Mouse (Mus musculus): ENCODE results near the gene Sox10. TPM values are rescaled to one million over a fixed set of nuclear protein-coding genes. Genes with fewer than 3 reads are reported as not detected.
A peak's percentile ranks its signal among the peaks of the same experiment; 100 is the strongest.

Gene Sox10
- total RNA-seq (2014; rRNA removed) (36.2 and 40.3 TPM in 2 replicates), polyA plus RNA-seq (2015; fragmentation: Nextera tagmentation; extraction: Ambion mirVana) (14.2 and 15.2 TPM in 2 replicates)

- H3K27me3 ChIP-seq (ENCODE audit: insufficient read depth, low read length), result peaks cover 28% of the 10 kb centered on the region
- ATAC-seq, result no peak
- H3K4me3 ChIP-seq (ENCODE audit: low read length), result peak within 1 kb of the TSS; percentile 7
- H3K4me2 ChIP-seq (ENCODE audit: low read depth, low read length), result peak within 1 kb of the TSS; percentile 23; the same call in 1 of the 2 replicates
- 57% methylated on average over 5 of the region's 5 CpGs for WGBS
- peak within 1 kb of the TSS; percentile 51; the same call in 1 of the 2 replicates for H3K27ac ChIP-seq
- H3K9me3 ChIP-seq (ENCODE audit: low read length), result no peaks in the 10 kb centered on the region
- no peaks in the 10 kb centered on the region for H3K4me1 ChIP-seq (ENCODE audit: insufficient read depth, low read length)
- H3K9ac ChIP-seq (replicated peaks; ENCODE audit: low read length), result no peak within 1 kb of the TSS
- no peak for DNase-seq (ENCODE audit: low spot score)
- TF ChIP-seq CTCF (IDR thresholded peaks at IDR 0.05; ENCODE audit: low read depth), result no peak
- no peaks in the 10 kb centered on the region for H3K36me3 ChIP-seq (ENCODE audit: insufficient read depth, low read length)
Observed at GRCm38 (mm10) chr15:79165140-79165539, at the start of gene Sox10. Sox10 (minus strand) TSS chr15:79165240.

GRCm38 (mm10) chr15:79213591-79213990, 48.6 kb upstream of the Sox10 start:
- Histone ChIP-seq H3K9ac (replicated peaks; ENCODE audit: low read length) (no peak overlapping the region), H3K4me1 (ENCODE audit: insufficient read depth, low read length) (no peaks in the 10 kb centered on the region), H3K9me3 (ENCODE audit: low read length) (no peaks in the 10 kb centered on the region), H3K4me3 (ENCODE audit: low read length) (no peak overlapping the region), H3K36me3 (ENCODE audit: insufficient read depth, low read length) (no peaks in the 10 kb centered on the region), H3K27me3 (ENCODE audit: insufficient read depth, low read length) (no peaks in the 10 kb centered on the region), H3K27ac (no peak overlapping the region), H3K4me2 (ENCODE audit: low read depth, low read length) (no peak overlapping the region)
- TF ChIP-seq CTCF (IDR thresholded peaks at IDR 0.05; ENCODE audit: low read depth), result no peak
- 60% methylated on average over 6 of the region's 6 CpGs for WGBS
- ATAC-seq, result no peak
- DNase-seq (ENCODE audit: low spot score), result no peak

GRCm38 (mm10) chr15:79212750-79213446, 47.9 kb upstream of the Sox10 start:
- TF ChIP-seq CTCF (IDR thresholded peaks at IDR 0.05; ENCODE audit: low read depth), result no peak
- H3K9me3 ChIP-seq (ENCODE audit: low read length), result no peaks in the 10 kb centered on the region

GRCm38 (mm10) chr15:79210357-79210756, 45.3 kb upstream of the Sox10 start:
- Histone ChIP-seq H3K36me3 (ENCODE audit: insufficient read depth, low read length) (no peaks in the 10 kb centered on the region), H3K4me2 (ENCODE audit: low read depth, low read length) (no peak overlapping the region), H3K4me1 (ENCODE audit: insufficient read depth, low read length) (no peaks in the 10 kb centered on the region), H3K9ac (replicated peaks; ENCODE audit: low read length) (no peak overlapping the region), H3K27me3 (ENCODE audit: insufficient read depth, low read length) (no peaks in the 10 kb centered on the region), H3K9me3 (ENCODE audit: low read length) (no peaks in the 10 kb centered on the region), H3K4me3 (ENCODE audit: low read length) (no peak overlapping the region), H3K27ac (no peak overlapping the region)
- WGBS, result 38% methylated on average over 2 of the region's 2 CpGs
- ATAC-seq (no peak), DNase-seq (ENCODE audit: low spot score) (no peak)
- TF ChIP-seq CTCF (IDR thresholded peaks at IDR 0.05; ENCODE audit: low read depth), result no peak

More at GRCm38 (mm10) chr15:79212750-79213446, 47.9 kb upstream of the Sox10 start:
- H3K27ac ChIP-seq, result no peak overlapping the region
- no peak overlapping the region for H3K4me2 ChIP-seq (ENCODE audit: low read depth, low read length)
- peak; percentile 67; the same call in 1 of the 2 replicates for ATAC-seq
- DNase-seq (ENCODE audit: low spot score), result peak; percentile 21
- no peaks in the 10 kb centered on the region for H3K4me1 ChIP-seq (ENCODE audit: insufficient read depth, low read length)
- no peak overlapping the region for H3K9ac ChIP-seq (replicated peaks; ENCODE audit: low read length)
- no peaks in the 10 kb centered on the region for H3K27me3 ChIP-seq (ENCODE audit: insufficient read depth, low read length)
- no peaks in the 10 kb centered on the region for H3K36me3 ChIP-seq (ENCODE audit: insufficient read depth, low read length)
- 77% methylated on average over 23 of the region's 26 CpGs for WGBS
- no peak overlapping the region for H3K4me3 ChIP-seq (ENCODE audit: low read length)

- H3K9me3 ChIP-seq (ENCODE audit: low read length), result no peaks in the 10 kb centered on the region
- WGBS, result 78% methylated on average over 27 of the region's 27 CpGs
- H3K27me3 ChIP-seq (ENCODE audit: insufficient read depth, low read length), result no peaks in the 10 kb centered on the region
- DNase-seq (ENCODE audit: low spot score) (no peak), ATAC-seq (no peak)
- no peaks in the 10 kb centered on the region for H3K36me3 ChIP-seq (ENCODE audit: insufficient read depth, low read length)
- H3K9ac ChIP-seq (replicated peaks; ENCODE audit: low read length), result no peak overlapping the region
- H3K27ac ChIP-seq, result no peak overlapping the region
- H3K4me3 ChIP-seq (ENCODE audit: low read length), result no peak overlapping the region
- no peak overlapping the region for H3K4me2 ChIP-seq (ENCODE audit: low read depth, low read length)
- no peak for TF ChIP-seq CTCF (IDR thresholded peaks at IDR 0.05; ENCODE audit: low read depth)
- H3K4me1 ChIP-seq (ENCODE audit: insufficient read depth, low read length), result no peaks in the 10 kb centered on the region
Observed at GRCm38 (mm10) chr15:79208758-79209439, 43.9 kb upstream of the Sox10 start.

DNA sequence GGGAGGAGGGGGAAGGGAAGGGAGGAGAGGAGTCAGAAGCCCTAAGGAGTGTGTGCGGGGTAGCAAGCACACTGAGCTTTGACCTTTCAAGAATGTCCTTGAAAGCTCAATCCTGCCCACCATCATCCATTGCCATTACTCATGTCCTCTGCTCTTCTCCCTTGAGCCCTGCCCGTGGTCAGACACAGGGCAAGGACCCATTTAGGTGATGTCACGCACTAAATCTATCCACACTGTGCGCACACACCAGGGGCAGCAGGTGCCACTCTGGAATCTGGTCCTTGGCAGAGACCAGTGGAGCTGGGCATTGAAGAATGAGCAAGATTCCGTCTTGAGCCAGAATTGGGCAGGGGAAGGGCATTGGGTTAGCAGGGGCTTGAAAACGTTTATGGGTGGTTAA, 43.2 kb upstream of the Sox10 start:
- H3K27ac ChIP-seq, result no peak overlapping the region
- ATAC-seq (peak; percentile 46; the same call in 1 of the 2 replicates), DNase-seq (ENCODE audit: low spot score) (no peak)
- no peak overlapping the region for H3K9ac ChIP-seq (replicated peaks; ENCODE audit: low read length)
- no peak overlapping the region for H3K4me3 ChIP-seq (ENCODE audit: low read length)
- H3K27me3 ChIP-seq (ENCODE audit: insufficient read depth, low read length), result no peaks in the 10 kb centered on the region
- H3K4me2 ChIP-seq (ENCODE audit: low read depth, low read length), result no peak overlapping the region
- H3K9me3 ChIP-seq (ENCODE audit: low read length), result no peaks in the 10 kb centered on the region
- H3K4me1 ChIP-seq (ENCODE audit: insufficient read depth, low read length), result no peaks in the 10 kb centered on the region
- H3K36me3 ChIP-seq (ENCODE audit: insufficient read depth, low read length), result no peaks in the 10 kb centered on the region
- WGBS, result 77% methylated on average over 6 of the region's 6 CpGs
- no peak for TF ChIP-seq CTCF (IDR thresholded peaks at IDR 0.05; ENCODE audit: low read depth)
